Mouse (Mus musculus): ENCODE measurements around the gene Gpr89. TPM values are rescaled to one million over a fixed set of nuclear protein-coding genes. Genes with fewer than 3 reads are reported as not detected.

Gpr89 gene
- total RNA-seq, 2 experiments from 2014 or later: 17.6 to 18.2 TPM

GRCm38 (mm10) chr3:96825261-96825660 is 79.9 kb downstream of the Gpr89 start:
- no peak for DNase-seq (ENCODE audit: low spot score)

DNA sequence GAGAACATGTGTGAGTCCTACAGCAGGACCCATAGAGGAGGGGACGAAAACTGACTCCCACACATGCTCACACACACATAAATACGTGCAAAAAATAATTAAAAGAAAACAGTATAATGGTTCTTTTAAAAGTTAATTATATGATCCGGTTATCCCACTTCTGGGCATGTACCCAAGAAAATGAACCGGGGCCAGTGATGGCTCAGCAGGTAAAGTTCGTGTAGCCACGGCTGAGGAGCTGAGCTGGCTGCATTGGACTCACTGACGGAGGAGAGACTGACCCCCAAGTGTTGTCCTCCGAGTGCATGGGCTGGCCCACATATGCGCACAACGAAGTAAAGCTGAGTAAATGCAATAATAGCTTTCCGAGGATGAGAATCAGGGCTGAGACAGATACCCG is 80.5 kb downstream of the Gpr89 start:
- DNase-seq (ENCODE audit: low spot score): no peak

- DNase-seq (ENCODE audit: low spot score): no peak
Measured at GRCm38 (mm10) chr3:96823701-96824100, 81.4 kb downstream of the Gpr89 start.

DNA sequence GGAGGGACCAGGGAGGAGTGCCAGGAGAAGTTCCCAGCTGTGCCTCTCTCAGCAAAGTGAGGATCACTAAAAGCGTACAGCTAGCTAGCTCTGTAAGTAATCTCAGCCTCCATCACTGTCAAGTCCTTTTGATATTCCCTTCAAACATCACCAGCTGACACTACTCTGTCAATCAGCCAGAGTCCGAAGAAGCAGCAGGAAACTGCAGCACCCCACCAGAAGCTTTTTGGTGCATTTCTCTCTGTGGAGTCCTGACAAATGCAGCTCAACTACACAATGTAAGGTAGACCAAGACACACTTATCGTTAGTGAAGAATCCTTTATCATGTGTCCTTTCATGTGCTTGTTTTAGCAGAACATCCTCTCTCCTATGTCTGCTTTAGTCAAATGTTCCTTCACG is 83.6 kb downstream of the Gpr89 start:
- DNase-seq (ENCODE audit: low spot score): no peak

DNA sequence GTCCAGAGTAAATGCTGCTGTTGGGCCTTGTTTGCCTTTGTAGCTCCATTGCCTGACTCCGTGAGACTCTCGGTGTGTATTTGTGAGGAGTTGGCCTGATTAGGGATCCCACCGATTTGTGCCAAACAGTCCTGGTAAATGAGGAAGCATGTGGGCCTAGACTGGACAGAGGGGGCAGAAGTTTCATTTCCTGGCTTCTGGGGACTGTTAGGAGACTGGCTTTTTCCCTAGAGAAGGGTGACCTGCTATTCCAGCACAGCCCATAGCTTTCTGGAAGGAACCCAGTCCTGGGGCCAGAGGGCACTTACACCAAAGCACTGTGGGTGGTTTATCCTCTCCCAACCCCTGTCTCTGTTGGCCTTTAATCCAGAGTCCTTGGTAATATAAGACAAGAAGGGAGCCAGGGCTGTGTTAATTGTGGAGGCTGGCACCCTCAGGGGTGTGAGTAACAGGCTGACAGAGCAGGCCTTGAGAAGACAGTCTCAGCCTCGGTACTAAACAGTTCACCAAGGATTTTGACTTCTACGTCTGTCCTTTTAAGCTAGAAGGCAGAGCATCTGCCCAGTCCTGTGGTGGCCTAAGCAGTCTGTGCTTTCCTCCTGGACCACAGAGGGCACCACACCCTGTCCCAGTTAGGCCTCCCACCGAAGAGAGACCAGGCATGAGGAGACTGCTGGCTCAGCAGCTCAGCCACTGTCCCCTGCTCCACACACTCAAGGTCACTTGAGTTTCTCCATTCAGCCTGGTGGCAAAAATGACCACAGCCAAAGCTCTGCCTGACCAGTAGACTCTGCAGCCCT is 84.8 kb downstream of the Gpr89 start:
- no peak for DNase-seq (ENCODE audit: low spot score)

Other genes with a start within 250 kb of the Gpr89 start
- under 1 TPM; 0.18 to 0.31 TPM for gene Ankrd35, start 235.2 kb downstream of the Gpr89 start, total RNA-seq (2021)
- gene Pias3, start 209.0 kb downstream of the Gpr89 start, total RNA-seq (2021): 1 to 10 TPM; 6.1 to 7.5 TPM
- under 1 TPM; 0.50 to 0.76 TPM for gene Nudt17, start 196.8 kb downstream of the Gpr89 start, total RNA-seq (2021)
- 10 to 100 TPM; 21.0 to 22.4 TPM for gene Polr3c, start 177.7 kb downstream of the Gpr89 start, total RNA-seq (2021)
- 100 to 1,000 TPM in 1 of 2 experiments, 10 to 100 TPM in 1; 55.7 to 103 TPM for gene Rnf115, start 177.7 kb downstream of the Gpr89 start, total RNA-seq (2021)
- gene Pdzk1, start 76.1 kb downstream of the Gpr89 start, total RNA-seq (2021): under 1 TPM in 1 of 2 experiments, not detected in 1; 0.18 TPM
- gene Cd160, start 76.0 kb downstream of the Gpr89 start, total RNA-seq (2021): not detected
- 1 to 10 TPM; 1.7 to 2.8 TPM for gene Gja5, start 653 bp downstream of the Gpr89 start, total RNA-seq (2021)
- not detected for gene Gja8, start 20.7 kb upstream of the Gpr89 start, total RNA-seq (2021)

All from gastrocnemius, adult 18-20 months (tissue).